Mouse (Mus musculus) thymus, postnatal 10 days (tissue): ENCODE data around the gene Gcm1.

Source experiments
- DNase-seq, 2 experiments: peaks; one replicate each; pipeline ENCODE4 v3.0.0; 2021; ENCODE audit warnings: low spot score in 2 of 2

Gene Gcm1

GRCm38 (mm10) chr9:78100956-78101355 is 49.2 kb downstream of the Gcm1 start:
- no peak for DNase-seq

GRCm38 (mm10) chr9:78101431-78101830 is 49.7 kb downstream of the Gcm1 start:
- DNase-seq = peak; percentile 23 to 39

- DNase-seq = no peak
Measured at GRCm38 (mm10) chr9:78103965-78104560, 52.3 kb downstream of the Gcm1 start.

GRCm38 (mm10) chr9:78104973-78105372 is 53.2 kb downstream of the Gcm1 start:
- no peak for DNase-seq

GRCm38 (mm10) chr9:78105501-78105932 is 53.8 kb downstream of the Gcm1 start:
- DNase-seq = no peak

GRCm38 (mm10) chr9:78106821-78107220 is 55.1 kb downstream of the Gcm1 start:
- no peak for DNase-seq

GRCm38 (mm10) chr9:78107582-78107911 is 55.8 kb downstream of the Gcm1 start:
- DNase-seq = no peak

- DNase-seq = peak; percentile 79
Measured at GRCm38 (mm10) chr9:78107912-78108795, 56.4 kb downstream of the Gcm1 start.

GRCm38 (mm10) chr9:78108796-78109239 is 57.1 kb downstream of the Gcm1 start, which contains the start of the genes Fbxo9 and Ick:
Gene Fbxo9 (minus strand): TSS chr9:78109065.
Gene Ick (plus strand): TSS chr9:78109192.
- DNase-seq = peak; percentile 84 to 85

- DNase-seq = peak in 1 of 2 experiments; percentile 21
Measured at GRCm38 (mm10) chr9:78109656-78110055, 57.9 kb downstream of the Gcm1 start.

- no peak for DNase-seq
Measured at GRCm38 (mm10) chr9:78111456-78111855, 59.7 kb downstream of the Gcm1 start.

GRCm38 (mm10) chr9:78112770-78113537 is 61.2 kb downstream of the Gcm1 start:
- peak; percentile 88 to 95 for DNase-seq

GRCm38 (mm10) chr9:78113538-78113885 is 61.8 kb downstream of the Gcm1 start:
- DNase-seq = no peak
